Mouse (Mus musculus) hindbrain, embryonic 14.5 days (tissue): ENCODE data around the gene Rcc1l. TPM values are rescaled to one million over a fixed set of nuclear protein-coding genes. Genes with fewer than 3 reads are reported as not detected.

Experiments used
- polyA plus RNA-seq: library from polyadenylated mRNA; unstranded; fragments of >200 nt; fragmentation: Nextera tagmentation; extraction: Ambion mirVana; gene quantifications from 2 replicates; pipeline ENCODE4 v1.2.1, GENCODE M21; 2014

Gene Rcc1l
- polyA plus RNA-seq, 1 experiment from 2014 or later, result 16.6 TPM

Other genes with a start within 250 kb of the Rcc1l start
- 28.1 and 31.9 TPM in 2 replicates for gene Castor2, start 77.1 kb downstream of the Rcc1l start, polyA plus RNA-seq
- gene Gtf2ird2, start 7.2 kb upstream of the Rcc1l start, polyA plus RNA-seq, result 11.6 and 13.5 TPM in 2 replicates
- gene Ncf1, start 52.9 kb upstream of the Rcc1l start, polyA plus RNA-seq, result 2.3 and 2.6 TPM in 2 replicates
- 126 TPM in 2 replicates for gene Gtf2i, start 138.0 kb upstream of the Rcc1l start, polyA plus RNA-seq